Comparison of ENCODE assay signal across 7 mouse cellular contexts in genomic region chr16:78376745-78377570, GRCm38 (mm10). TPM values are rescaled to one million over a fixed set of nuclear protein-coding genes. Genes with fewer than 3 reads are reported as not detected.
DNase-seq lines count a peak whose midpoint lies in the region; ATAC-seq lines count a peak whose summit lies in the region.

TSS of gene Btg3 (minus strand) at chr16:78377192.

- no peaks in the 10 kb centered on the region for H3K27me3 ChIP-seq in intestine, embryonic 15.5 days (replicated peaks)
- no peaks in the 10 kb centered on the region for H3K27me3 ChIP-seq in midbrain, embryonic 10.5 days (ENCODE audit: low read depth, poor library complexity, severe bottlenecking)

- H3K9me3 ChIP-seq in intestine, embryonic 15.5 days: no peaks in the 10 kb centered on the region
- H3K9me3 ChIP-seq in midbrain, embryonic 10.5 days (replicated peaks): no peaks in the 10 kb centered on the region

- H3K9ac ChIP-seq in intestine, embryonic 15.5 days: peak within 1 kb of the TSS; percentile 92

- no peaks in the 10 kb centered on the region for H3K4me1 ChIP-seq in intestine, embryonic 15.5 days (replicated peaks)
- H3K4me1 ChIP-seq in midbrain, embryonic 10.5 days: peaks cover 26% of the 10 kb centered on the region

- no peaks in the 10 kb centered on the region for H3K36me3 ChIP-seq in intestine, embryonic 15.5 days
- H3K36me3 ChIP-seq in midbrain, embryonic 10.5 days: peaks cover 11% of the 10 kb centered on the region

- DNase-seq in adrenal gland, adult 2 months: peak; percentile 95
- peak; percentile 87 for DNase-seq in embryo, embryonic 11.5 days (ENCODE audit: low read depth, low spot score)
- DNase-seq in gastrocnemius, postnatal 36 days: peak; percentile 73 to 84
- DNase-seq in left cerebral cortex, postnatal 25 days (ENCODE audit: low spot score in 2 of 2): peak; percentile 68 to 80
- DNase-seq in midbrain, embryonic 10.5 days (ENCODE audit: low spot score): peak; percentile 91
- DNase-seq in right cerebral cortex, postnatal 4 days: peak; percentile 89

- H3K4me3 ChIP-seq in intestine, embryonic 15.5 days (replicated peaks): peak within 1 kb of the TSS; percentile 93
- H3K4me3 ChIP-seq in midbrain, embryonic 10.5 days: peak within 1 kb of the TSS; percentile 89

- WGBS in intestine, embryonic 15.5 days: 3% methylated on average over 56 of the region's 57 CpGs
- whole genome bisulfite sequencing in midbrain, embryonic 10.5 days: 3% methylated on average over 47 of the region's 57 CpGs

- intact Hi-C loops in gastrocnemius, postnatal 36 days (cut with DNase I): no loop called here
- intact Hi-C loops in left cerebral cortex, postnatal 25 days (cut with DNase I): loop anchor here (2.0 kb wide), 1 partner anchor 50 kb away; no protein-coding TSS in a partner anchor

- peak within 1 kb of the TSS; percentile 73 for H3K4me2 ChIP-seq in intestine, embryonic 15.5 days (replicated peaks)

- peak within 1 kb of the TSS; percentile 71 for H3K27ac ChIP-seq in intestine, embryonic 15.5 days
- peak within 1 kb of the TSS; percentile 98 for H3K27ac ChIP-seq in midbrain, embryonic 10.5 days (replicated peaks)

- ATAC-seq in intestine, embryonic 15.5 days: peak; percentile 98

RNA-seq across cellular contexts. Expression of gene Btg3, which starts in this region (rescaled TPM):
- 10 to 100 TPM; 28.4 to 33.6 TPM for total RNA-seq in adrenal gland, adult 2 months (2021)
- polyA plus RNA-seq in adrenal gland, adult 2 months (2012; rRNA removed): 0.95 and 1.1 TPM in 2 replicates
- 1 to 10 TPM; 3.4 to 3.9 TPM for total RNA-seq in gastrocnemius, postnatal 36 days (2021)
- polyA plus RNA-seq in intestine, embryonic 15.5 days (2015; fragmentation: Nextera tagmentation; extraction: Ambion mirVana): 35.9 and 42.0 TPM in 2 replicates
- total RNA-seq in left cerebral cortex, postnatal 25 days (2021): 10 to 100 TPM; 13.3 to 16.3 TPM
- 40.0 and 43.6 TPM in 2 replicates for polyA plus RNA-seq in midbrain, embryonic 10.5 days (2016; fragmentation: Nextera tagmentation; extraction: Ambion mirVana)

Comparison
In these comparisons a context has a peak if more than half of its experiments do, and no peak if none do; other contexts are left out.
1. Peak in every context shown above with its lines: DNase-seq, ATAC-seq, H3K4me3 ChIP-seq and H3K27ac ChIP-seq.
2. RNA of gene Btg3 (polyA plus RNA-seq): 35.9 to 42.0 TPM in intestine, embryonic 15.5 days and 40.0 to 43.6 TPM in midbrain, embryonic 10.5 days; 0.95 to 1.1 TPM in adrenal gland, adult 2 months; every median in the first group is over 10 times any median in the second.